Mouse (Mus musculus) G1E (cell line): ENCODE measurements around the gene Shank3.

Experiments
- CTCF ChIP-seq: IDR thresholded peaks from 2 replicates; pipeline ENCODE4 v1.5.1; 2012; ENCODE audit warnings: low read depth, low read length, inconsistent platforms, mixed read lengths
- GATA1 ChIP-seq: IDR thresholded peaks from 2 replicates; pipeline ENCODE4 v1.6.1; 2012; ENCODE audit warnings: borderline replicate concordance, low read length, inconsistent platforms, mixed read lengths
- POLR2AphosphoS5 ChIP-seq: IDR thresholded peaks from 2 replicates; pipeline ENCODE4 v1.6.1; 2012; ENCODE audit warnings: low read depth, low read length, inconsistent platforms; ENCODE audit not compliant: insufficient replicate concordance
- TAL1 ChIP-seq: conservative IDR thresholded peaks from 2 replicates; pipeline ENCODE4 v1.6.1; 2012; ENCODE audit warnings: low read depth, low read length, inconsistent platforms, mixed read lengths

- no peak for TF ChIP-seq CTCF
- no peak for TF ChIP-seq POLR2AphosphoS5
- TF ChIP-seq GATA1: no peak
- no peak for TF ChIP-seq TAL1
These were observed 108.5 kb downstream of the Shank3 start for GRCm38 (mm10) chr15:89607888-89608287.
